Mouse (Mus musculus) lung, adult 2 months (tissue): ENCODE data around the gene Tmem150a.

Experiments used
- CTCF ChIP-seq: fragments of 200-500 bp; IDR thresholded peaks from 2 replicates; pipeline ENCODE4 v1.5.1; 2011; ENCODE audit warnings: mild to moderate bottlenecking, low read length, control low read depth; ENCODE audit not compliant: insufficient read depth
- POLR2A ChIP-seq: fragments of 200-500 bp; IDR thresholded peaks from 2 replicates; pipeline ENCODE4 v1.6.1; 2011; ENCODE audit warnings: low read depth, mild to moderate bottlenecking, control low read depth, low read length, borderline replicate concordance; ENCODE audit errors: extremely low read depth

DNA sequence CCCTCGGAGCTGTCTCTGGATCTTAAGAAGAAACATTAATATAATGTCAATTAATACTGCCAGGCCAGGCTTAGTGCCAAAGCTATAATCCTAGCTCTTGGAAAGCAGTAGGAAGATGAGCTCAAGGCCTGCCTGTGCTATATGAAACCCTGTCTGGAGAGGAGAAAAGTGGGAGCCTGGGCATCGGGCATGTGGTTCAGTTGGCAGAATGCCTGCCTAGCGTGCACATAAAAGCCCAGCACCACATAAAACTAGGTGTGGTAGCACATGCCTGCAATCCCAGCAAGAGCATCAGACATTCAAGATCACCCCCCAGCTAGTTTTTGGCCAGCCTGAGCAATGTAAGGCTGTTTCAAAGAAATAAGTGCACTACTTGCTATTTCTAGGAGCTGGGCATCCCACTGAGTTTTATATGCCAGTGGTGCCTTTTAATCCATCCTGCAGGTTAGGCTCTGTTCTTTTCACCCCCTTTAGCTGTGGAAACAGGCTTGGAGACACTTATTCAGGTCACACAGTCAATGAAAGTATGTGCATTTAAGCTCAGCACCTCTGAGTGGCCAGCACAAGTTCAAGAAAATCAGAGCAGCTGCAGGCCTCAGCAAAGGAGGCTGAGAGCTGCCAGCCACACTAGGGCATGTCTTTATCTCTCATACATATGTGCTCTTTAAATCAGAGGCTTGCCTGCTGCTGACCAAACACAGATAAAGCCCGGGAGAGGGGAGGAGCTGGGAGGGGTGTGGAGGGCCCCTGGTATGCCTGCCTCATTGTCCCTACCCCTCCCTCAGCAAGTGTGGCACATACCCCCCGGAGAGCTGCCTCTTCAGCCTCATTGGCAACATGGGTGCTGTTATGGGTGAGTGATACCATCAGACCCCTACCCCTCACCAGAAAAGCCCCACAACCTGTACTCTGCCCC, 2.2 kb downstream of the Tmem150a start:
- TF ChIP-seq POLR2A (no peak), CTCF (no peak)
